Mouse (Mus musculus): ENCODE data around the gene 6030498E09Rik. TPM values are rescaled to one million over a fixed set of nuclear protein-coding genes. Genes with fewer than 3 reads are reported as not detected.

6030498E09Rik gene
- total RNA-seq (2021), result not detected
- long read RNA-seq, experiment 1, result 0 reads
- long read RNA-seq, experiment 2, result 0 reads

DNA sequence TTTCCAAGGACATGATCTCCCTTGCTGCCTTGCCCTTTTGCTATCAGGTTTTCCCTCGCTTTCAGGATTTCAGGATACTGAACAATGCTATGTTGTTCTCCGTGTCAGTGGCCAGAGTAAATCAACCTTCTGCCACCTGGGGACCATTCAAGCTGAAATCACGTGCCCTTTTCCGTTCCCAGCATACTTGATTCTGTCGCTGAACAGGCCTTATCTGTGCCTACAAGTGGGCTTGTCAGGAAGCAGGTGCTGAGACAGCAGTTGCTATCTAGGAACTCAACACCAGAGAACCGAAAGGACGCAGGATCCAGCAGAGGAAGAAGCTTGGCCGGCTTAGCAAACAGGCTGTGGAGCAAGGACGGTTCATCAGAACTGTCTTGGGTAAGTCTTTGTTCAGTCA lies at the start of gene 6030498E09Rik:
Gene 6030498E09Rik (plus strand): TSS at position 194 of the 400 bp plus-strand sequence.
- DNase-seq, result no peak

DNA sequence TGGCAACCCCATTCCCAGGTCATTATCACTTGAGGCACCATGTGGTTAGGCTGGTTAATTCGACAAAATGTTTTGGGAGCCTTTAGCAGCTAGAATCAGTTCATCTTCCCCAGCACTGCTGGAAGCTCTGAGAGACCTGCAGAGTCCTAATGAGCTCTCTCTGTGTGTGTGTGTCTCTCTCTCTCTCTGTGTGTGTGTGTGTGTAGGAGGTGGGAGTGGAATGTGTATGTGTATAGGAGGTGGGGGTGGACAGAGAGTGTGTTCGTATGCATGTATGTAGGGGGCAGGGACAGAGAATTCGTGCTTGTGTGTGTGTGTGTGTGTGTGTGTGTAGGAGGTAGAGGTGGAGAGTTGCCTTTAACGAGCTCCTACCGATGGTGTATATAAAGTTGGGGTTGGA lies 42.4 kb upstream of the 6030498E09Rik start:
- DNase-seq, result no peak

DNA sequence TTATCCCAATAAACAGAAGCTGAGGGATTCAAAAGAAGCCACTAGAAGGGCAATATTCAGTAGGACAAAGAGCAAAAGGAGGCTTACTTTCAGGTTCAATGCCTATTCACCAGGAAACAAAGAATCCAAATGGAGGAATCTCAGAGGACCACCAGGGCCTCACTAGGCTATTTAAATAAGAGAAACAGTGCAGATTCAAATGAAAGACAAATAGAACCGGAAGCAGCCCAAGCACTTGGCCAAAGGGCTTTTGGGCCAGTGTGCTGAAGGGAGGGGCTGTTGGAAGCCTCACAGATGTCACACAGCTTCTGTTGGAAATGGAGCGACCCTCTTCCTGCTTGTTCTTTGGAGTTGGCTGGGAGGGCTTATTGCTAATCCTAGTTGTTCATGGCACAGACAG lies 41.8 kb upstream of the 6030498E09Rik start:
- no peak for DNase-seq

GRCm38 (mm10) chrX:38733683-38734082 lies 38.8 kb upstream of the 6030498E09Rik start:
- no peak for DNase-seq

GRCm38 (mm10) chrX:38734916-38735880 lies 37.3 kb upstream of the 6030498E09Rik start:
- no peak for DNase-seq

DNA sequence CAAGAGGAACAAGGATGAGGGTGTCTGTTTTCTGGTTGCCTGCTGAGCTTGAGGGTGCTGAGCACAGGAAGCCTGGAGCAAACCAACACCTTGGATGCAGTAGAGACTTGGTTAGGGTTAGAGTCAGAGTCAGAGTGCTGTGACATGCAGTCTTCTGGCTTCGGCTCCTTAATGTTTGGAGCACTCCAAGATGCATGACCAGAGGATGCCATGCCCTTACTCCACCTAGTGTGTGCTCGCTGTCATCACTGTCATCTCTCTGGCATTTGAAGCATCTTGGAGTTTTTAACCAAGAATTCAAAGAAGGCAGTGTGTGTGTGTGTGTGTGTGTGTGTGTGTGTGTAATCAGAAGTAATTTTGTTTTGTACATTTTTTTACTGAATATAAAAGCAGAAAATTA lies 1.0 kb upstream of the 6030498E09Rik start:
- no peak for DNase-seq

DNA sequence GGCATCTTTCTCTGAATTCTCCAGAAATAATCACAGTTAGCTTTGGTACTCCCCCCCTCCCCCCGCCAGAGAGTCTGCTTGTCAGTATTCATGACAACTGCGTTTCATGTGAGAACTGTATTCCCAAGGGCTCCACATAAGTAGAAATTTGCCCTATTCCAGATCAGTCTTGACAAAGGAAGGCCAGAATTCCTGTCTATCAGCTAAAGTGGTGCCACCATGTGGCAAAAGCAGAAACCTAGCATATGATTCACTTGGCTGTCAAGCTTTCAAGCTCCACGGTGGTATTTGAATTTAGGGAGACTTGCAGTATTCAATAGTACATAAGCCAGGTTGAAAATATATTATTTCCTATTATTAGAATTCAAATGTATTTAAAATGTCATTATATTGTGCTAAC lies 585 bp upstream of the 6030498E09Rik start:
- no peak for DNase-seq

- DNase-seq, result no peak
Measured at GRCm38 (mm10) chrX:38794373-38794772, 21.9 kb downstream of the 6030498E09Rik start.

- DNase-seq, result no peak
Measured at GRCm38 (mm10) chrX:38813934-38814333, 41.5 kb downstream of the 6030498E09Rik start.

- DNase-seq, result no peak
Measured at GRCm38 (mm10) chrX:38816841-38817240, 44.4 kb downstream of the 6030498E09Rik start.

DNA sequence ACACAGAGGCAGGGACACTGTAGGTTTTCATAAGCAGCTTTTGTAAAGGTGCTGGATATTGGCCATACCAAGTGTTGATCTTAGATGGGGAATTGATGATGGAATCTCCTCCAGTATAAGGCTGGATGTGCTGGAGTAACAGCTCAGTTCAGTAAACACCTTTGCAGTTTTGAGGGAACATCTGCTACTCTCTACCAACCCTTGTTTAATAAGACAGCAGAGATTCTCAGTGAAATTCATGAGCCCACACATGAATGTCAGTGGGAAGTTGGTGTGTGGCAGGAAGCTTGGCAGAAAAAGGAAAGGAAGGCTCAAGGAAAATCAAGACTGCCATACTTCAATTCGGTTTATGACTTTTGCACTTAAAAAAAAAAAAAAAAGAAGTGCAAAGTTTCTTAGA lies 186.1 kb downstream of the 6030498E09Rik start:
- no peak for DNase-seq

- DNase-seq, result no peak
Measured at GRCm38 (mm10) chrX:38996265-38996664, 223.8 kb downstream of the 6030498E09Rik start.

Small RNAs within 50 kb of the gene (microRNA-seq; reads per million reads assigned to microRNA genes)
- 0 reads per million in 2 experiments for gene Gm25642 (ENCODE audit: borderline replicate concordance in 2 of 2)

Other genes starting within 250 kb of the 6030498E09Rik start
- gene Cul4b, start 196.5 kb upstream of the 6030498E09Rik start, total RNA-seq (2021), result 1 to 10 TPM; 7.9 to 9.8 TPM
- gene Mcts1, start 172.1 kb upstream of the 6030498E09Rik start, total RNA-seq (2021), result 10 to 100 TPM; 41.4 to 43.4 TPM
- 1 to 10 TPM; 8.6 to 9.6 TPM for gene C1galt1c1, start 137.6 kb upstream of the 6030498E09Rik start, total RNA-seq (2021)

All from gastrocnemius, postnatal 25 days (tissue).